Mouse (Mus musculus) heart, embryonic 16.5 days (tissue): ENCODE data around the gene Ubfd1. TPM values are rescaled to one million over a fixed set of nuclear protein-coding genes. Genes with fewer than 3 reads are reported as not detected.

Experiments used
- ATAC-seq: fragments of 200-750 bp; cut with Nextera tagmentation; replicated peaks from 2 replicates; pipeline ENCODE4 v1.8.0; 2017; ENCODE audit warnings: moderate number of reproducible peaks; ENCODE audit not compliant: insufficient read depth, low FRiP score; ENCODE audit errors: extremely low read depth
- H3K27ac ChIP-seq: fragments of 300-500 bp; sonication (generic); 2 replicates; pipeline ENCODE4 v1.5.1; 2014; ENCODE audit warnings: mild to moderate bottlenecking, low read length, control low read depth, moderate library complexity
- H3K27me3 ChIP-seq: fragments of 300-500 bp; sonication (generic); 2 replicates; pipeline ENCODE4 v1.6.1; 2014; ENCODE audit warnings: low read length, mixed read lengths; ENCODE audit not compliant: control insufficient read depth, insufficient read depth
- H3K36me3 ChIP-seq: fragments of 300-500 bp; sonication (generic); 2 replicates; pipeline ENCODE4 v1.6.1; 2014; ENCODE audit not compliant: control insufficient read depth, insufficient read depth
- H3K4me1 ChIP-seq: fragments of 300-500 bp; sonication (generic); 2 replicates; pipeline ENCODE4 v1.6.1; 2014; ENCODE audit warnings: low read length, mixed read lengths; ENCODE audit not compliant: control insufficient read depth, insufficient read depth
- H3K4me2 ChIP-seq: fragments of 300-500 bp; sonication (generic); 2 replicates; pipeline ENCODE4 v1.6.1; 2014; ENCODE audit warnings: low read depth, mild to moderate bottlenecking, control low read depth, low read length
- H3K4me3 ChIP-seq: fragments of 300-500 bp; sonication (generic); 2 replicates; pipeline ENCODE4 v1.5.1; 2014; ENCODE audit warnings: mild to moderate bottlenecking, control low read depth, low read length
- H3K9ac ChIP-seq: fragments of 300-500 bp; sonication (generic); 2 replicates; pipeline ENCODE4 v1.6.1; 2014; ENCODE audit warnings: low read length, control low read depth
- H3K9me3 ChIP-seq: fragments of 300-500 bp; sonication (generic); replicated peaks from 2 replicates; pipeline ENCODE4 v1.6.1; 2016; ENCODE audit warnings: low read length; ENCODE audit not compliant: control insufficient read depth
- WGBS: fragments of 180-500 bp; shearing (Covaris S2); extraction: QIAGEN DNeasy Blood & Tissue Kit; methylation state at CpG from one replicate; pipeline ENCODE4 v1.1.7; 2014; 5-methylcytosine and 5-hydroxymethylcytosine counted together
- polyA plus RNA-seq: library from polyadenylated mRNA; unstranded; fragments of >200 nt; fragmentation: Nextera tagmentation; extraction: Ambion mirVana; gene quantifications from 2 replicates; pipeline ENCODE4 v1.2.1, GENCODE M21; 2015

The Ubfd1 gene
- polyA plus RNA-seq, 1 experiment from 2014 or later = 44.5 TPM

GRCm38 (mm10) chr7:122067517-122068381 is 774 bp downstream of the Ubfd1 start:
- Histone ChIP-seq H3K9ac (peak overlapping the region; percentile 97), H3K4me2 (peak overlapping the region; percentile 71), H3K27ac (peak overlapping the region; percentile 87), H3K27me3 (no peaks in the 10 kb centered on the region), H3K4me3 (peak overlapping the region; percentile 99), H3K36me3 (peaks cover 26% of the 10 kb centered on the region), H3K4me1 (peaks cover 31% of the 10 kb centered on the region), H3K9me3 (no peaks in the 10 kb centered on the region)
- under 1% methylated on average over 57 of the region's 58 CpGs for WGBS
- ATAC-seq = peak; percentile 3; the same call in 1 of the 2 replicates

- ATAC-seq = no peak
- Histone ChIP-seq H3K27me3 (no peaks in the 10 kb centered on the region), H3K9me3 (no peaks in the 10 kb centered on the region), H3K4me2 (no peak overlapping the region), H3K4me3 (no peak overlapping the region), H3K36me3 (peaks cover 75% of the 10 kb centered on the region), H3K27ac (no peak overlapping the region), H3K4me1 (peaks cover 11% of the 10 kb centered on the region), H3K9ac (no peak overlapping the region)
- 70% methylated on average over 3 of the region's 3 CpGs for WGBS
Measured at GRCm38 (mm10) chr7:122074374-122074773, 7.4 kb downstream of the Ubfd1 start.

GRCm38 (mm10) chr7:122079798-122080554 is 13.0 kb downstream of the Ubfd1 start:
- WGBS = 89% methylated on average over 8 of the region's 8 CpGs
- Histone ChIP-seq H3K27ac (no peak overlapping the region), H3K4me3 (no peak overlapping the region), H3K9ac (no peak overlapping the region), H3K36me3 (peaks cover 57% of the 10 kb centered on the region), H3K4me2 (no peak overlapping the region), H3K4me1 (peaks cover 2% of the 10 kb centered on the region; the same call in 1 of the 2 replicates), H3K27me3 (no peaks in the 10 kb centered on the region), H3K9me3 (no peaks in the 10 kb centered on the region)
- no peak for ATAC-seq

GRCm38 (mm10) chr7:122081071-122081470 is 14.1 kb downstream of the Ubfd1 start:
- no peak for ATAC-seq
- Histone ChIP-seq H3K27me3 (no peaks in the 10 kb centered on the region), H3K36me3 (peaks cover 51% of the 10 kb centered on the region)

GRCm38 (mm10) chr7:122087195-122087982 is 20.4 kb downstream of the Ubfd1 start:
- WGBS = 86% methylated on average over 11 of the region's 11 CpGs

More at GRCm38 (mm10) chr7:122081071-122081470, 14.1 kb downstream of the Ubfd1 start:
- H3K9me3 ChIP-seq = no peaks in the 10 kb centered on the region
- no peak overlapping the region for H3K9ac ChIP-seq
- H3K4me3 ChIP-seq = no peak overlapping the region
- no peak overlapping the region for H3K27ac ChIP-seq
- H3K4me2 ChIP-seq = no peak overlapping the region
- 97% methylated on average over 1 of the region's 1 CpGs for WGBS
- peaks cover 2% of the 10 kb centered on the region; the same call in 1 of the 2 replicates for H3K4me1 ChIP-seq

GRCm38 (mm10) chr7:122094564-122095330 is 27.8 kb downstream of the Ubfd1 start:
- no peaks in the 10 kb centered on the region for H3K4me1 ChIP-seq
- no peaks in the 10 kb centered on the region for H3K9me3 ChIP-seq
- H3K27ac ChIP-seq = no peak overlapping the region
- H3K4me3 ChIP-seq = no peak overlapping the region
- peaks cover 69% of the 10 kb centered on the region for H3K36me3 ChIP-seq
- H3K27me3 ChIP-seq = no peaks in the 10 kb centered on the region
- H3K4me2 ChIP-seq = no peak overlapping the region
- H3K9ac ChIP-seq = no peak overlapping the region
- ATAC-seq = no peak
- WGBS = 90% methylated on average over 2 of the region's 2 CpGs

More at GRCm38 (mm10) chr7:122087195-122087982, 20.4 kb downstream of the Ubfd1 start:
- no peak overlapping the region for H3K4me3 ChIP-seq
- peaks cover 2% of the 10 kb centered on the region; the same call in 1 of the 2 replicates for H3K4me1 ChIP-seq
- H3K9me3 ChIP-seq = no peaks in the 10 kb centered on the region
- no peak overlapping the region for H3K27ac ChIP-seq
- no peak overlapping the region for H3K4me2 ChIP-seq
- no peak overlapping the region for H3K9ac ChIP-seq
- no peaks in the 10 kb centered on the region for H3K27me3 ChIP-seq
- H3K36me3 ChIP-seq = peaks cover 51% of the 10 kb centered on the region
- ATAC-seq = no peak

GRCm38 (mm10) chr7:122098009-122098408 is 31.0 kb downstream of the Ubfd1 start:
- Histone ChIP-seq H3K4me2 (no peak overlapping the region), H3K27me3 (no peaks in the 10 kb centered on the region), H3K27ac (no peak overlapping the region), H3K4me3 (no peak overlapping the region), H3K9ac (no peak overlapping the region), H3K36me3 (peaks cover 47% of the 10 kb centered on the region), H3K4me1 (peaks cover 11% of the 10 kb centered on the region), H3K9me3 (no peaks in the 10 kb centered on the region)
- WGBS = 86% methylated on average over 3 of the region's 3 CpGs
- no peak for ATAC-seq

GRCm38 (mm10) chr7:122099222-122099621 is 32.2 kb downstream of the Ubfd1 start:
- peaks cover 39% of the 10 kb centered on the region for H3K36me3 ChIP-seq
- no peaks in the 10 kb centered on the region for H3K27me3 ChIP-seq
- no peak overlapping the region for H3K4me2 ChIP-seq
- H3K9me3 ChIP-seq = no peaks in the 10 kb centered on the region
- peaks cover 11% of the 10 kb centered on the region for H3K4me1 ChIP-seq
- no peak overlapping the region for H3K27ac ChIP-seq
- no peak overlapping the region for H3K4me3 ChIP-seq
- H3K9ac ChIP-seq = no peak overlapping the region
- WGBS = 52% methylated on average over 4 of the region's 4 CpGs
- no peak for ATAC-seq
